Mouse (Mus musculus) lung, postnatal 36 days (tissue): ENCODE measurements around the gene Lrsam1.
"Not testable (repeated sequence)": the region's sequence is repeated elsewhere in the genome, so short reads cannot be mapped to it uniquely, and the experiment has no call there.

ENCODE experiments used
- DNase-seq: peaks from one replicate; pipeline ENCODE4 v3.0.0; 2022; ENCODE audit warnings: mixed read lengths

Lrsam1 gene

DNA sequence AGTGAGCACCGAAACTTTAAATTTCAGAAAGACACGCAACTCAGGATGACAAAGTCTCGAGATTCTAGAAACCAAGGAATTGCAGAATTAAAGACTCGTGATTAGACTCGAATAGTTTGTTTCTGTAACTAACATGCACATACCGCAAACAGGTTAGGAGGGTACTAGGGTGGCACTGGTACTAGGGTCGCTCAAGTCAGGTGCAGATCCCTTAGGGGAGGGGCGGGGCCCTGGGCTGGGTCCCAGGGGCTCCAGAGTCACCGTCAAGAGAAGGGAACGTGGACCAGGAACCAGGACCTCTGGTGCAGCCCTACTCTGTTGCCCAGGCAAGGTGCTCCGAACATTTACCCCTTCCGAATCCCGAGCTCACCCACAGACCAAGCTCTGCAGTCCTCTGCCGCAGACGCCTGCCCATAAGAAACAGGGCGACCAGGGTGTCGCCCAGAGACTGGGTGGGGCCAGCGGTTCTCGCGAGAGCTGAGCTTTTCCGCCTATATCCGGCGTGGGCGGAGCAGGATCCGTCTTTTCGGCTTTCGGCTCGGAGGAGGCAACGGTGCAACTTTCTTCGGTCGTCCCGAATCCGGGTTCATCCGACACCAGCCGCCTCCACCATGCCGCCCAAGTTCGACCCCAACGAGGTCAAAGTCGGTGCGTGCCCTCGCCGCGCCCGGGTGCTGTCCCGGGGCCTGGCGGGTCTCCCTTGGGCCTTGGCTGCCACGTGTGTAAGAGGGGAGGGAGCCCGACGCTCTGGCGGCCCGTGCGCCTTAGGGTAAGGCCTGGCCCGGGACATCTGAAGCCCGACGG, at the start of gene Lrsam1, which contains the start of gene Rpl12:
Gene Lrsam1, minus strand, starts transcription at position 423 of the 804 bp plus-strand sequence.
Gene Rpl12, plus strand, starts transcription at position 368 of the 804 bp plus-strand sequence.
- peak; percentile 96 for DNase-seq

DNA sequence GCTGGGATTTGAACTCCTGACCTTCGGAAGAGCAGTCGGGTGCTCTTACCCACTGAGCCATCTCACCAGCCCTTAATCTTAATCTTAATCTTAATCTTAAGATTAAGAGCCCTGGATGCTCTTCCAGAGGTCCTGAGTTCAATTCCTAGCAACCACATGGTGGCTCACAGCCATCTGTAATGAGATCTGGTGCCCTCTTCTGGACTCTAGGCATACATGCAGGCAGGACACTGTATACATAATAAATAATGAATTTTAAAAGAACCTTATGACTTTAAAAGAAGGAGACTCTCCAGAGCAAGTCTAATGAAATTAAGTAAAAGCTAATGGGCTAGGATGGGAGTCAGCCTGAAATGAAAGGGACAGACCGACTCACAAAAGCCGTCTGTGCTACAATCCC, 47.6 kb upstream of the Lrsam1 start:
- not testable (repeated sequence) for DNase-seq

DNA sequence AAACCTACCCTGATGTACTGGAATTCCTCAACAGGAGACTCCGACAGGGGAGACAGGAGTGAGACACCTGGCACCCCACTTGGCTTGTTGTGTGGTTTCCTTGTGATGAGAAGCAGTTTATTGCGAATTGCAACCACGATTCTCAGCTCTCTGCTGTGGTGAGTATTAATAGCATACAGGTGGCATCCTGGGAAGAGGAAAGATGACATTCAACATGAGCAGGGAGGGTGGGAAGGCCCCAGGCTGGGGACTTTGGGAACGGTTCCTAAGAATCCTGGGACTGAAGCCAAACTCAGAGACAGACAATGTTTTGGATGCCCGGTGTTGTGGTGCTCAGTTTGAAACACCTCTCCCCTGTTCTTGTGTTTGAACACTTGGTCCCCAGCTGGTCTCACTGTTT, 43.6 kb upstream of the Lrsam1 start:
- no peak for DNase-seq

DNA sequence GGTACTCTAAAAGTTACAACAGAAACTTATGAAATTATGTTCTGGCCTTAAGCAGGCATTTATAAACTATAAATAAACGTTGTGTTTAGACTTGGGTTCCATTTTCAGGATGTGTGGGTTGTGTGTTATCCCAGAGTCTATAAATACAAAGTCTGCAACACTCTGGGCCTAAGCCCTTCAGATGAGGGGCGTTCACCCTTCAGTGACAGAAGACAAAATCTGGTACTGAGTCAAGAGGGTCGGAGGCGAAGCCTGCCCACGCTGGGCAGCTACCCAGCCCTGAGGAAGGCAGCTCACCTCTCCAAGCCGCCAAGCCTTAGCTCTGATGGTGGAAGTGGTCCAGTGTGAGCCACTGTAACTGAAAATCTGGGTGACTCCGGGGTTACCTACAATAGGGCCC, 40.7 kb upstream of the Lrsam1 start:
- no peak for DNase-seq

DNA sequence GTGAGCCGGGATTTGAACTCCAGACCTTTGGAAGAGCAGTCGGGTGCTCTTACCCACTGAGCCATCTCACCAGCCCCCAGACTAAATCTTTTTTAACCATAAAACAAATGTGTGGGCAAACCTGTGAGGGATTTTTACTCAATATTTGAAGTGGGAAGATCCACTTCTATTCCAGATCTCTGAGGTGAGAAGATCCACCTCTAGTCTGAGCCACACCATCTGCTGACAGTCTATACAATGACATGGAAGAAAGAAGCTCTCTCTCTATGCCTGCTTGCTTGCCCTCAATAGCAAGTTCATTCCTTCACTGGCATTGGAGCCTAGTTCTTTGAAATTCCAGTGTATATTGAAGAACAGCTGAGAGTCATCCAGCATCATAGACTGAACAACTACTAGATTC, 38.3 kb upstream of the Lrsam1 start:
- no peak for DNase-seq

DNA sequence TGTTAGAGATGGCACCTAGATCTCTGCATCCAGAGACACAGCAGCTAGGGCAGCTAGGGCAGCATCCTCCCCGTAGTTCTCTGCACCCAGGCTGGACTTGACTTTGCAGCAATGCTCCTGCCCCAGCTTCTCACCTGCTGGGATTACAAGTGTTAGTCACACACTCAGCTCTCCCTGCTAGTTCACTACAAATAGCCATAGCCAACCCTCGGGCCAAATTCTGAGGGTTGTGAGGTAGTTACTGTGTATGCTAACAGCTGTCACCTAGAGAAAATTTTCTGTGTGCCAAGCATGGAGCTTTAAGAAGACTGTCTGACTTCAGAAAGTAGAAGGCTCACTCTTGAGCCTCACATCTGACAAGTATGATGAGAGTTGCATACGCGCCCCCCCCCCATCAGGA, 36.4 kb upstream of the Lrsam1 start:
- no peak for DNase-seq

DNA sequence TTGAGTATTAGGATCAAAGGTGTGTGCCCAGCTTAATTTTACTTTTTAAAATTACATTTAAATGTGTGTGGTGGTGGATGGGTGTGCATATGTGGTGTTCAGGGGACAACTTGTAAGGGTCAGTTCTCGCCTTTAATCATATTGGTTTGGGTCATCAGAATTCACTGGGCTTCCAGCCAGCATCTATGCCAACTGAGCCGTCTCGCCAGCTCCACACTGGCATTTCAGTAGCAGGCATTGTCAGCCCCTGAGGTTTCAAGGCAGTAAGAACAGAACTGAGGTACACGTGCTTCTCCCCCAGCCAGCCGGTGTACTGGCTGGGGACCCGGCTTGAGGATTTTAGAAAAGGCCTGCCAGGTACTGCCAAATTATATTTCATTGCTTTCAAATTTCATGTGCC, 35.7 kb upstream of the Lrsam1 start:
- no peak for DNase-seq

DNA sequence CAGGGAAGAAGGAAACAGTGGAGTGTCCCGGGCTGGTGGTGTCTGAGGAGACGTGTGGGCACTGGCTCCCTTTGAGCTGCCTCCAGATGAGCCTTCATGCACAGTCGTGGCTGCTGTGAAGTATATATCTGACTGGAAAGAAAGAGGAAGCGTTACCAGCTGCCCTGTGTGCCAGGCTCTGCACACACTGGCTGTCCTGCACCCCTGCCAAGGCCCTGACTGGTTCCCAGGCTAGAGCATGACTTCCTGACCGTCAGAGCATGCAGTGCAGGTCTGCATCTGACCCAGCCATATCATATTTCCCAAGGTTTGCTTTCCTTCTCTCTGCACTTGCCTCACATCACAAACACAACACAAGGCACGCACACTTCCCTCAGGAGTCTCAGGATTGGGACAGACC, 30.7 kb upstream of the Lrsam1 start:
- DNase-seq: no peak

DNA sequence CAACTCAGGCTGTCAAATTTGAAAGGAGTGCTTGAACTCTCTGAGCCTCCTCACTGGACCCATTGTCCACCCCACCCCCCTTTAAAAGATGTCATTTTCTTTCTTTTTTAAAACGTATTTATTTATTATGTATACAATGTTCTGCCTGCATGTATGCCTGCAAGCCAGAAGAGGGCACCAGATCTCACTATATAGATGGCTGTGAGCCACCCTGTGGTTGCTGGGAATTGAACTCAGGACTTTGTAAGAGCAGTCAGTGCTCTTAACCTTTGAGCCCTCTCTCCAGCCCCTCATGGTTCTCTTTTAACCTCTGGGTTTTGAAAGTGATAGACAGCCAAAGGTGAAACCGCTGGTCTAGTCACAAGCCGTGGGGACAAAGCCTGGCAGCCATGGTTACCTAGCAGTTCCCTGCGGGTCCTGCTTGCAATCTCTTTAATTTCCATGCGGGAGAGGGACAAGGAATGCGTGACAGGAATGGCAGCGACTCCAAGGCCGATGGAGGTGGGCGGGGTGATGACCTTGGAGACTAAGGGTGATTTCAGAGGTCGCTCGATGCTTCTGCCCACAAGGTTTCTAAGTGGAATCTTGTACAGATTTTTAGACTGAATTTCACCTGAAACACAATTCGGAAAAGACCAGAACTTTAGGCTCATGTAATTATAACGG, 28.9 kb upstream of the Lrsam1 start:
- DNase-seq: no peak

DNA sequence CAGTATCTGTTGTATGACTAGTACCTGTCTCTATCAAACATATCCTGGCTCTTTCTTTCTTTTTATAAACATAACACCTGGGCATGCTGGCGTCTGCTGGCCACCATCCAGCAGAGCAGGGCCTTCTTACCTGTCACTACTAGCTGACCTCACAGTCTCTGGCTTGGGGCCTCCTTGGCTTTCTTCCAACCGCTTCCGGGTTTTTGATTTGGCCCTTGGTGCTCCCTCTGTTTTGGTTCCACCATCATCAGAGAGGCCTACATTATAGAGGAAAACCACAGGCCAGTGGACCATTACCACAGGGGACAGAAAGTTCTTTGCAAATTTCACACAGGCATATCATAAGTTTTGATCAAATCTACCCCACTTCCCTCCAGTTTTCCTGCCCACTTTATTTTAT, 28.0 kb upstream of the Lrsam1 start:
- DNase-seq: no peak

DNA sequence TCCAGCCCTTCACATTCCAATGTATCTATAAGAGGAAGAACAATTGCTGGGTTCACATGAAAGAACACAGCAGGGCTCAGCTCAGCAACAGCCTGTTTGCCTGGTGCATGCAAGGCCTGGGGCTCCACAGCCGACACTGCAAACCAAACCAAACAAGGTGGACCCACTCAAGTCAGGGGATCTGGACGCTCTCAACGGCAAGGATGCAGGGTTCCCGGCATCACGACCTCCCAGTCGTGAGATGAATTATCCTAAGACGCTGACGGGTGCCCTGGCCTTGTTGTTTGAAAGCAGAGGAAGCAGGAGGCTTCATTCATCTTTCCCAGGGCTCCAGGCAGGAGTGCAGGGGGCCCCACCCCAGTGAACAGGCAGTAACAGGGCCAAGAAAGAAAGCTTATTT, 24.4 kb upstream of the Lrsam1 start:
- DNase-seq: no peak

DNA sequence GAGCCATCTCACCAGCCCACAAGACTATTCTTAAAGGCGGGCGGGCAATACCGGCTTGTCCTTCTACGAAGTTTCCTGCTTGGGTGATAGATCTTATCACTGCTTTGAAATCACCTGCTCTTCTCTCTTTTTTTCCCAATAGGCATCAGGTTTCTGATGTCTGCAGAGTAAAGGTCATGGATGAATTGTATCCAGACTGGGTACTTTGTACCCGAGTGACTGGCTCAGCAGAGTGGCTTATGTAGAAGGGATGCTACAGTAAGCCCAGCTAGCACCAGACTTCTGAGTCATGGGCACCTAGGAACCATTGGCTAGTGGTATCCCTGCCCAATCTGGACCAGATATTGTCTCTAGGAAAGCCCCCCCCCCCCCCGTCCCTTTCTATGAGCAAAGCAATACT, 22.2 kb upstream of the Lrsam1 start:
- no peak for DNase-seq

DNA sequence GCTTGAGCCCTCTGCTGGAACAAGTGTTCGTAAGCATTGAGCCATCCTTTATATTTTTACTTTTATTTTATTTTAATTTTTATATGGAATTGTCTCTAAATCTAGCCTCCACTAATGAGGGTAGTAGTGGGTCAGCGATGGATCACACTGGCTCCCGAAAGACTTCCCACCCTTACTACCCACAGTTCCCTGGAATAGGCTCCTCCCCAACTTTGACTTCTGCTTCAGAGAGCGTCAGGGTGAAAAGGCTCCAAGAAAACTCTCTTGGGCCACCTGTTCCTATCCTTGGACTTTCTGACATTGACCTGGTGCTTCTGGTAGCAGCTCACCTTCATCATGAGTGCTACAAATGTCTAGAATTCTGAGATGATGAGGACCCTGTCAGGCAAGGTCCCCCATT, 21.3 kb upstream of the Lrsam1 start:
- peak; percentile 44 for DNase-seq

DNA sequence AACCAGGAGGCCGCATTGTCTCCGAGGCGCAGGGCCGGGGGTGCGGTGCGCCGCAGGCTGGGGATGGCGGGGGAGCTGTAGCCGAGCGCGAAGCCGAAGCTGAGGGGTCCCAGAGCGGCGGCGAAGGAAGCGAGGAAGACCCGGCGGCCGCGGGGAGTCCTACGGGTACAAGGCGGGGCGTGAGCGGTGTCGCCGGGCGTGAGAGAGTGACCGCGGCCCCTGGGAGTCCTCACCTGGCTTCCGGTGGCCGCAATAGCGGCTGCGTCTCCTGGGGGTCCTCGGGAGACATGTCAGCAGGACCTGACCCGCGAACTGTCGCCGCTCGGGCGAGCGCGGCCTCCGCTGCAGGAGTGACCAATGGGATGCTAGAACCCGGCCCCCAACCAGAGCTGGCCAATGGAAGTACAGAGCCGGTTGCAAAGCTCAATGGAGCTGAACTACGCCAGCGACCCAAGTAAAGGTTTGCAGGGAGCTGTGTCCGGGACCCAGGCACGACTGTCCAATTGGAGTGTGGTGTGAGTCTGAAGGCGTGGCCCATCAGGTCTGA, 20.4 kb upstream of the Lrsam1 start, which contains the start of gene Slc2a8:
Gene Slc2a8, minus strand, starts transcription at position 359 of the 547 bp plus-strand sequence.
- peak; percentile 96 for DNase-seq

DNA sequence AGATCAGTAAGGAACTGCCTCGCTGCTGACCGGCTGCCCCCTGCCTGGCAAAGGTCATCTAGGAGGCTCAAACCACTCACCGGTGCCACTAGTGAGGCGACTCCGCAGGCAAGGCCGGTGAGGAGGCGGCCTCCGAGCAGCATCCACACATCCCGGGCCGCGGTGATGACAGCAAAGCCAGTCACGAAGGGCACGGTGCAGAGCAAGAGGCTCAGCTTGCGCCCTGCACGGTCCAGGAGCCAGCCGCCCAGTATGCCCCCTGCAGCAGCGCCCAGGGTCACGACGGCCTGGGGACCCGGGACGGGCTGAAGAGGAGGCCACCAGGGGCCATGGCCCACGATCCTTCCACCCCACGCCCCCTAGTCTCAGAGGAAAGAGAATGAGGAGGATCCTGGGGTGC, 19.9 kb upstream of the Lrsam1 start:
- DNase-seq: no peak

DNA sequence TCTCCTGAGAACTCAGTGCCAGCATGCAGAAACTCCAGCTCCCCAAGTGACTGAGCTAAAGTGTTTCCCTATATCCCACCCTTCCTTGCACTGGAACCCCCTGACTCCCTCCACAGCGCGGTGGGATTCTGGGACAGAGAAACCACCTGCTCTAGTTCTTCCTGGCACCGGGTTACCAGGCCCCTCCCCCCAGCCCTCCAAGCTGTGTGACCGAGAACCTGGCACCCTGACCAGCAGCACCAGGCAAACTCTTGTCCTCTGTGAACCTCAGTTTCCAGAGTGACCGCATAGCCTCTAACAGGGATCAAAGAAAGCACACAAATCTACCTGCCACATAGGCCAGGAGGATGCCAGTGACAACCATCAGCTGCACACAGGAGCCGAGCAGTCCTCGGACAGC, 18.3 kb upstream of the Lrsam1 start:
- no peak for DNase-seq

DNA sequence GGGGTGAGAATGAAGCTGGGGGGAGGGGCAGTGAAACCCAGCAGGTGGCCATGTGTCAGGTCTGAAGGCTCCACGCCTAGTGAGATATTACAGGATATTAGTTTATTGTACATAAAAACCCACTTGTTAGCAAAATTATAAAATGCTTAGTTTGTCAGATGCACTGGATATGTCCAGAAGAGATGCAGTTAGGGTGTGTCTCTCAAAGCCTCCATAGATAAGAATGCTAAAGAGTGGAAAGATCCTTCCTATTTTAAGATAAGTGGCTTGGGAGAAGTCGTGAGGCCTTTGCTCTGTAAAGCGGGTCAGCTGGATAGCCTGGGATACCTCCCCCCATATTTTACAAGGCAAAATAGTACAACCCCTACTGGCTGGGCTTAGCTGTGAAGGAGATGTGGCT, 17.3 kb upstream of the Lrsam1 start:
- no peak for DNase-seq

DNA sequence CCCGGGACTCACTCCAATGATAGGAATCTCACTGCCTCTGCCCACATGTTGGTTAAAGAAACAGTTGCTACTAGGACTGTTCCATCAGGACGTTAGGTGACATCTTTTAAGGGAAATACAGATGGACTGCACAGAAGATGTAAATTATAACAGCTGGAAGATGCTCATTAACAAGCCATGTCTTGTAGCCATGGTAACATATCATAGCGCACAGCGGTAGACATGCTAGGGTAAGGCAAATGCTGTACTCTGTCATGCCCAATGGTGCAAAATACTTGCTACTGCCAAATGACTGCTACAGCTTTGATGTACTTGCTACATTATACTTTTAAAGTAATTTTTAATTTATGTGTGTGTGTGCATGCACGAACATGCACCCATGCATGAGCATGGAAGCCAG, 15.7 kb upstream of the Lrsam1 start:
- DNase-seq: no peak

DNA sequence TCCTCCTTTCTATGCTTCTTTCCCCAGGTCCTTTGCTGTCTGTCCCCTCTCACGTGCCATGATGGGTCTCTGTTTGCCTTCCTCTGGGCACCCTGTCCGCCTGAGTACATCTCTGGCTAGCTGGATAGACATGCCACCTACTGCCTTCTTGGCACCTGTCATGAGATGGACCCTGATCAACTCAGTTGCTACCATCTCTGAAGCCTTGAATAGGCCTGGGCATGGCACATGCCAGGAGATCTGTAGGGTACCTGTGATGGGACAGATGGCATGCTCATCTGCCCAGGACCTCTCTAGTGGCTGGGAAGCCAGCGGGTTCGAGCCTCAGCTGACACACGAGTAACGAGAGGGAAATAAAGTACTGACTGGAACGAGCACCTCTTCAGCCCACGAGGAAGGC, 12.8 kb upstream of the Lrsam1 start:
- DNase-seq: no peak

DNA sequence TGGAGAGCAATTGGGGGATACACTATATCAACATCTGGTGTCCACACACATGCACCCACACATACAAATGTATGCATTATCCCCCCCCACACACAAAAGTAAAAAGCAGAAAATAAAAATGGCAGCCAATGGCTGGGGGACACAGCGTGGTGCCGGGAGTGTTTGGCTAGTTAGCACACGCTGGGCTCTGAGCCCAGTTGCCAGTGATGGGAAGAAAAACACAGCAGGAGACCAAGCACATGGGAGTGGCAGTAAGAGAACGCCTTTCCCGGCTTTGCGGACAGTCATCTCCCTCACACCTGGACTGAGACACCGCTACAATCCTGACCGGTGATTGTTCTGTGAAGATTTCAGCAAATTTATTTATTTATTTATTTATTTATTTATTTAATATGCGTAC, 9.8 kb upstream of the Lrsam1 start:
- DNase-seq: no peak

DNA sequence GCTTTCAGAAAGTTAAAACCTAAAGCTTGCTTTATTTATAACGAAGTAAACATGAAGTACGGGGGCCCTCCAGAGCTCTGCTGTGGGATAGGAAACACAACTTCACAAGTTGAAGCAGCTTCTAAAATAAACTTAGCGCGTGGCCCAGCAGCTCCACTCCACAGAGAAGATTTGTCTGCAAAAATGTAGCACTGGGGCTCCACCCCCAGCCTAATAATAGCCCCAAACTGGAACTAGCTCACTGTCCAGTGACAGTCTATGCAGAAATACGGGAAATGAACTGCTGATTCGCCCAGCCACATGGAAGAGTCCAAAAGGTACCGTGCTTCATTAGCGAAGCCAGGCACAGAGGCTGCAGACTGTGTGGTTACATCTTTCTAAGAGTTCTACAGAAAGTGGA, 7.9 kb upstream of the Lrsam1 start:
- no peak for DNase-seq

DNA sequence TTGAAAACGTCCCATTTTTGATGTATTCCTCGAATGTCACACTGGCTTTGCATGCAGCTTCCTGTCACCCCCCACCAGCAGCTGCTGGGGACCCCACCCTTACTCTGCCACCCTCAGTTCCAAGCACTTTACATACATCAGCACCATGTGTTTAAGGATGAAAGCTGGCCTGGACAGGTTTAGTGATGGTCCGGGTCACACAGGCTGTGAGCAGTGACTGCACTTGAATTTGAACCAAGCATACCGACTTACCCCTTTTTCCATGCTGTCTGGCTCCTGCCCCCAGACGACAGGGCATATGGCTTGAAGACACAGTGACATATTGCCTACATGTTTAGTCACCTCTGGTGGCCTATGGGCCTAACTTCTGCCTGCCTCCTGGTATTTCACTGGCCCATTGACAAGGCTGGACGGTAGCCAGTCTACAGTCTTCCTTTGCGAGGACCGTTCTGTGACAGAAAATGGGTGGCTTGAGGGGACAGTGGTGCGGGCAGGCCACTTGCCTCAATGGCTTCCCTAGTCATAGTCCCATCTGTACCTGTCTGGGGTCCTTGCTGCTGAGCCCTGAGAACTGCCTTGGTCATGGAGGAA, 6.7 kb upstream of the Lrsam1 start:
- DNase-seq: no peak

DNA sequence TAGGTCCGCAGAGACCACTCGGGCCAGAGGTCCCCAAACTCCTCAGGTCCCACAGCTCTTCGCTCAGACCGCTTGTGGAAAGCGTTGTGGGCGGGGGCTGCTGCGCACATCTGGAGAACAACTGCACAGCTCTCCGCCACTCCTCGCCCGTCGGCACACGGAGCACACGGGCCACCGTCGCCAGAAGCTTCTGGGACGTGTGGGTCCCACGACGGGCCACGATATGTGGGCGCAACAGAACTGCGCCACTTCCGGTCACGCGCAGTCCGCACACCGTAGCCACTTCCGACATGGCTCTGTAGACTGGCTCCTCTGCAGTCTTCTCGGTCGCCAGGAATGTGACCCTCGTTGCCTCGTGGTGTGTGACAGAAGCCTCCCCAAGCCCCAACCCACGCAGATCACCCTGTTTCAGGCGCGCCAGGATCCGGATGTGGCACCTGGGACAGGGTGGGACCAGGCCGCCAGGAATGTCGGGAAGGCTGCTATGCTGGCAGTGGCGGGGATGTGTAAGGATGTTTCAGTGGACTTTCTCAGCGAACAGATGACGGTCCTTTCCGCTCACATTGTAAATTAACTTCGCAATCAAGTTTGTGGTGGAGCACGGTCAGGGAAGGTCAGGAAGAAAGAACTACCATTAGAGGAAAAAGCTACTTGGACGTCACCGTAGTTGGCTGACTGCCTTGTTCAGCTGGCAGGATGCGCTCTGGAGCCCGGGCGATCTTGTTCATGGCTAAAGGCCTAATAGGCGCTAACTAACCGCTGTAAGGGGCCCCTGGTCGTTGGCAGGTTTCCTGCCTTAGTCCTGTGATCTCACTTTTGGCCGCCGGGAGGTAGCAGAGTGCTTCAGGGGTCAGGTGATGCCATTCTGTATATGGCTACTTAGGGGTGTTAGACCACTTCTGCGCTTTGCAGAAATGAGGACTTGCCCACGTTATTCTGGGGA, 5.5 kb upstream of the Lrsam1 start:
- peak; percentile 88 for DNase-seq
